Mouse (Mus musculus) cerebellum, adult 2 months (tissue): Measurements from ENCODE around the gene Srsf4. TPM values are rescaled to one million over a fixed set of nuclear protein-coding genes. Genes with fewer than 3 reads are reported as not detected.

Experiments
- DNase-seq, 2 experiments: peaks; one replicate each; pipeline ENCODE4 v3.0.0; 2021
- H3K27ac ChIP-seq: fragments of 200-500 bp; 2 replicates; pipeline ENCODE4 v1.5.1; 2012; ENCODE audit warnings: low read length, control low read depth, inconsistent platforms; ENCODE audit not compliant: insufficient read depth
- H3K27me3 ChIP-seq: fragments of 200-500 bp; 2 replicates; pipeline ENCODE4 v1.6.1; 2012; ENCODE audit warnings: inconsistent platforms, mild to moderate bottlenecking, low read length, moderate library complexity; ENCODE audit not compliant: control insufficient read depth, insufficient read depth
- H3K4me1 ChIP-seq: fragments of 200-500 bp; 2 replicates; pipeline ENCODE4 v1.6.1; 2011; ENCODE audit warnings: low read length; ENCODE audit not compliant: control insufficient read depth, insufficient read depth
- H3K4me3 ChIP-seq: fragments of 200-500 bp; replicated peaks from 2 replicates; pipeline ENCODE3; 2011; ENCODE audit warnings: mild to moderate bottlenecking, low read depth, low read length, control low read depth; ENCODE audit not compliant: insufficient read depth
- CTCF ChIP-seq: fragments of 200-500 bp; IDR thresholded peaks from 2 replicates; pipeline ENCODE4 v1.5.1; 2011; ENCODE audit warnings: low read depth, mild to moderate bottlenecking, control low read depth, low read length, moderate library complexity, borderline replicate concordance; ENCODE audit not compliant: insufficient read depth
- POLR2A ChIP-seq: fragments of 200-500 bp; IDR thresholded peaks from 2 replicates; pipeline ENCODE4 v1.6.1; 2011; ENCODE audit warnings: low read length, control low read depth, borderline replicate concordance; ENCODE audit not compliant: insufficient read depth
- WGBS: fragments of 180-500 bp; shearing (Covaris S2); methylation state at CpG from one replicate; pipeline ENCODE4 v1.1.7; 2018; 5-methylcytosine and 5-hydroxymethylcytosine counted together
- polyA plus RNA-seq: library from polyadenylated mRNA; depleted of rRNA; stranded (reverse); fragments of >200 nt; gene quantifications from 2 replicates; pipeline ENCODE4 v1.2.3, GENCODE M21; 2012

Gene Srsf4
- polyA plus RNA-seq, 1 experiment = 81.9 TPM

DNA sequence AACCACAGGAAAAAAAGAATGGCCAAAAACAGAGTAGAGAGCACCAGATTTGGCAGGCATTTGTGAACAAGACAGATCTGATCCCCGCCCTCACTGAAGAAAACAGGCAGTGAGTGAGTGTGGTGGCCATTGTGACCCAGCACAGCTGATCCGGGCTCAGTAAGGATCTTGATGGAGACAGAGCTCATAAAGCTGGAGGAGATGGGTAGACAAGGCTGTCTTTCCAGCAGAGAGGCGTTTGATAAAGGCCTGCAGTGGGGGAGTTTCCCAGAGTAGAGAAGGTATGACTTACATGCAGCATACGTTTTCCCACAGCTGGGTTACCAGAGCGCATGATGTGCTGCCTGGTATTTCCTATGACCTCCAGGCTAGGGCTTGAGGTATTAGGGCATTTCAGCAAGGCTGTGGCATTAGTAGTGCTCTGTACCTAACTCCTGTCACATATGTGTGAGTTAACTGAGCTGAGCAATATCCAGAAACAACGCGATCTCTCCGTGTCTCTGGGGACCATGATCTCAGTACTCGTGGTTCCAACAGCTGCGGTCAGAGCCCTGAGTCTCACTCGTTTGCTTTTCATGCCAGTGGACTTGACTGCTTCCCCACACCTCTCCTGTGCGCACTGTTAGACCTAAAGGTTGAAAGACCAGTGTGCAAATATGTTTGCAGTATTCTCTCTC is 25.2 kb downstream of the Srsf4 start:
- peaks cover 7% of the 10 kb centered on the region; the same call in 1 of the 2 replicates for H3K4me1 ChIP-seq
- no peak overlapping the region for H3K27ac ChIP-seq
- no peaks in the 10 kb centered on the region for H3K27me3 ChIP-seq
- no peak overlapping the region for H3K4me3 ChIP-seq
- no peak for DNase-seq
- WGBS = 56% methylated on average over 12 of the region's 12 CpGs
- no peak for TF ChIP-seq POLR2A
- TF ChIP-seq CTCF = no peak

- DNase-seq = peak; percentile 54 to 61
- Histone ChIP-seq H3K27ac (no peak overlapping the region), H3K27me3 (no peaks in the 10 kb centered on the region), H3K4me1 (peaks cover 7% of the 10 kb centered on the region; the same call in 1 of the 2 replicates), H3K4me3 (no peak overlapping the region)
- WGBS = 30% methylated on average over 6 of the region's 6 CpGs
- TF ChIP-seq CTCF = no peak
- no peak for TF ChIP-seq POLR2A
Observed at GRCm38 (mm10) chr4:131899180-131899554, 25.8 kb downstream of the Srsf4 start.

- Histone ChIP-seq H3K27me3 (no peaks in the 10 kb centered on the region), H3K4me3 (no peak overlapping the region), H3K4me1 (peaks cover 7% of the 10 kb centered on the region; the same call in 1 of the 2 replicates), H3K27ac (no peak overlapping the region)
- 78% methylated on average over 15 of the region's 15 CpGs for WGBS
- TF ChIP-seq CTCF (no peak), POLR2A (no peak)
- no peak for DNase-seq
Observed at GRCm38 (mm10) chr4:131901090-131901489, 27.7 kb downstream of the Srsf4 start.

DNA sequence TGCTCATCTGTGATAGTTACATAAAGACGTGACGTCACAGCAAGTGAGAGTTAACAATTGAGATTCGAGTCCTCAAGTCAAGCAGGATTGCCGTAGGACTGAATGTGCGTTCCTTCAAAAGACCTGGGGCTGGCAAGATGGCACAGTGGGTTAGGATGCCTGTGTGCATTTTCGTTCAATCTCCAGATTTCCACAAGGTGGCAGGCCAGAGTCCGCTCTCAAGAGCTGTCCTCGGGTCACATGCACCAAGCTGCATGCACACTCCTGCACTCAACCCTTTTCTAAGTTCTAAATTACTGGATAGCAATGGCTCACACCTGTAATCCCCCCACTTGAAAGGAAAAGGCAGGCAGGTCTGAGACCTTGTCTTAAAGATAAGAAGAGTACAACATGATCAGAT is 31.1 kb downstream of the Srsf4 start:
- no peaks in the 10 kb centered on the region for H3K27me3 ChIP-seq
- H3K27ac ChIP-seq = no peak overlapping the region
- no peak overlapping the region for H3K4me3 ChIP-seq
- 47% methylated on average over 8 of the region's 8 CpGs for WGBS
- DNase-seq = no peak
- peaks cover 1% of the 10 kb centered on the region; the same call in 1 of the 2 replicates for H3K4me1 ChIP-seq
- no peak for TF ChIP-seq POLR2A
- TF ChIP-seq CTCF = peak; percentile 67

- no peaks in the 10 kb centered on the region for H3K27me3 ChIP-seq
- DNase-seq = no peak
- WGBS = 63% methylated on average over 6 of the region's 6 CpGs
- TF ChIP-seq POLR2A (no peak), CTCF (no peak)
- no peak overlapping the region for H3K27ac ChIP-seq
- no peaks in the 10 kb centered on the region for H3K4me1 ChIP-seq
- H3K4me3 ChIP-seq = no peak overlapping the region
Observed at GRCm38 (mm10) chr4:131906423-131906822, 33.0 kb downstream of the Srsf4 start.

GRCm38 (mm10) chr4:131907912-131908311 is 34.5 kb downstream of the Srsf4 start:
- no peaks in the 10 kb centered on the region for H3K4me1 ChIP-seq
- no peak overlapping the region for H3K4me3 ChIP-seq
- 97% methylated on average over 3 of the region's 3 CpGs for WGBS
- no peak for DNase-seq
- no peak for TF ChIP-seq POLR2A
- no peak for TF ChIP-seq CTCF
- no peak overlapping the region for H3K27ac ChIP-seq
- no peaks in the 10 kb centered on the region for H3K27me3 ChIP-seq

GRCm38 (mm10) chr4:131910237-131910994 is 37.0 kb downstream of the Srsf4 start:
- WGBS = 17% methylated on average over 18 of the region's 21 CpGs
- no peak for DNase-seq
- Histone ChIP-seq H3K27me3 (no peaks in the 10 kb centered on the region), H3K4me1 (no peaks in the 10 kb centered on the region), H3K27ac (no peak overlapping the region), H3K4me3 (no peak overlapping the region)
- TF ChIP-seq CTCF = no peak
- no peak for TF ChIP-seq POLR2A

DNA sequence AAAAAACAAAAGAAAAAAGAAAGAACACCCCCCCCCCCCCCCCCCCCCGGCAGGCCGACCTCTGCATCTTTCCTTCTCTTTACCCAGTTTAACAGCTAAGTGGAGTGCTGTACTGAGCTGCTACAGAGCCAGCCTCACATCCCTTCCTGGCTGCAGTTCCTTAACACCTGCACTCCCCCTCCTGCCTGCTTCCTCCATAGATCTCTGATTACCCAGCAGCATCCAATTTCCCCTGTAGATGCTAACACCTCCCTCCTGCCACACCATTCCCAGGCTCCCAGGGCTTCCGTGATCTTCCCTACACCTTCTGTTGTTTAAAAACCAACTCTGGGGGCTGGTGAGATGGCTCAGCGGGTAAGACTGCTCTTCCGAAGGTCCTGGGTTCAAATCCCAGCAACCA is 38.1 kb downstream of the Srsf4 start:
- Histone ChIP-seq H3K27me3 (no peaks in the 10 kb centered on the region), H3K4me1 (no peaks in the 10 kb centered on the region), H3K4me3 (no peak overlapping the region), H3K27ac (no peak overlapping the region)
- TF ChIP-seq CTCF = no peak
- no peak for TF ChIP-seq POLR2A
- 54% methylated on average over 5 of the region's 5 CpGs for WGBS
- no peak for DNase-seq
